Mouse (Mus musculus) neutrophil, adult 5-6 weeks (primary cell): Measurements from ENCODE around the gene Slc12a8. TPM values are rescaled to one million over a fixed set of nuclear protein-coding genes. Genes with fewer than 3 reads are reported as not detected.

Source experiments
- ATAC-seq: fragments of 151-379, 151-347 bp; 2 replicates; pipeline ENCODE4 v1.8.0; 2017; ENCODE audit warnings: mild to moderate bottlenecking, moderate TSS enrichment; ENCODE audit not compliant: insufficient number of reproducible peaks, poor library complexity, low FRiP score, severe bottlenecking; ENCODE audit errors: extremely low read depth
- total RNA-seq: library from RNA; stranded (forward); fragments of 200-1000 nt; gene quantifications from 2 replicates; pipeline ENCODE4 v1.2.3, GENCODE M21; 2017

Slc12a8 gene
- total RNA-seq, 1 experiment from 2014 or later: 0.12 TPM

DNA sequence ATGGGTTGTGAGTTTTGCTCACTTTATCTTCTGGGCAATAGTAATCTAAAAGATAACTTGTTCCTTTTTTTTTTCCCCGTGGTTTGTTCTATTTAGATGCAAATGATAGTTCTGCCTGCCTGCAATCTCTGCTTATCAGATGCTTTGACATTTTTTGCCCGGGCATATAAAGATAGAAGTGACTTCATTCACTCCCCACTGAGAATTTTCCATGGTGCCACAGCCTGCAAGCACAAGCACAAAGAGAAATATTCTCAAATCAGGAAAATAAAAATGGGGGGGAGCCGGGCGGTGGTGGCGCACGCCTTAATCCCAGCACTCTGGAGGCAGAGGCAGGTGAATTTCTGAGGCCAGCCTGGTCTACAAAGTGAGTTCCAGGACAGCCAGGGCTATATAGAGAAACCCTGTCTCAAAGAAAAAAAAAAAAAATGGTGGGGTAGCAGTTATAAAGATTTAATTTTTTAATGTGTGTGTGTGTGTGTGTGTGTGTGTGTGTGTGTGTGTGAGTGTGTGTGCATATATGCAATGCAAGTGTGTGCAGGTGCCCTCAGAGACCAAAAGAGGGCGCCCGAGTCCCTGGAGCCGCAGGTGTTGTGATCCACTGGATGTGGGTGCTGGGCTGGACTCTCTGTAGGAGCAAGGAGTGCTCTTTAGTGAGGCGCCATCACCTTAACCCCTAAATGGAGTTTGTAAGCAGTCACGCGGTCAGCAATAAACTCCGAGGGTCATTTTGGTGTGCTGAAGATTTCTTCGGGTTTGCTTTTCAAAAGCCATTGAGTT is 189.2 kb downstream of the Slc12a8 start:
- ATAC-seq: no peak

DNA sequence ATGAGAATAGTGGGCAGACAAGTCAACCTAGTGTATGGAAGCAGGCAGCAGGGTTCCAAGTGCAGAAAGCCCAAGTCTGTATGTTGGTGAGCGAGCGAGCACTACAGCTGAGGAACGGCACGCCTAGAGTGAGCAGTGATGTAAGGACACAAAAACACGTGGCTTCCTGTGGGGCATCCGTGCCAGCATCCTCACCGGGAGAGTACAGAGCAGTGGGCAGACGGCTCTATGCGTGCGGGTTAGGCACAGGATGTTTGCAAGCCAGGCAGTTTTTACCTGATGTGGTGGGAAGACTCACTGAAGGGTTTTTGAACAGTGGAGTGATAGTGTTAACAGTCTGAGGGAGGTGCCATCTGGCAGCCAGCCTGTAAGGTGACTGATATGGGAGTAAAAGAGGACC is 190.9 kb downstream of the Slc12a8 start:
- ATAC-seq: peak; percentile 53

DNA sequence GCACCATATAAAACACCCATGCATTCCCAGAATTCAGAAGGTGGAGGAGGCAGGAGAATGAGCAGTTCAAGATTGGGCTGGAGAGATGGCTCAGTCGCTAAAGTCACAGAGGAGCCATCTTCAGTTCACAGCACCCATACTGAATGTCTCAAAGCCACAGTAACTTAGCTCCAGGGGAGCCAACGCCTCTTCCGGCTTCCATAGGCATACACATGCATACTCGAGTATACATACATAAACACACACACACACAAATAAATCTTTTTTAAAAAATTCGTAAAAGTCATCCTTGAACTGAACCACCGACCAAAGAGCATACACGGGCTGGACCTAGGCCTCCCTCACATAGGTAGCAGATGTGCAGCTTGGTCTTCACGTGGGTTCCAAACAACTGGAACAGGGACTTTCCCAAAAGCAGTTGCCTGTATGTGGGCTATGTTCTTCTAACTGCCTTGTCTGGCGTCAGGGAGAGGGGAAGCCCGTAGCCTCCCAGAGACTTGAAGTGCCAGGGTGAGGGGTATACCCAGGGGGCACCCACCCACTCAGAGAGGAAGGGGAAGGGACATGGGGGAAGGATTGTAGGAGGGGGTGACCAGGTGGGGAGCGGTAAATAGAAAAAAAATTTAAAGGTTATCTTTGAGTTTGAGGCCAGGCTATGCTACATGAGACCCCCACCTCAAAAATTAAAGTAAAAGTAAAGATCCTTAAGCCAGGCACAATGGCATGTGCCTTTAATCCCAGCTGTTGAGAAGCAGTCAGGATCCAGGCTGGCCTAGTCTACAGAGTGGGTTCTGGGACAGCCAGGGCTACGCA is 191.7 kb downstream of the Slc12a8 start:
- no peak for ATAC-seq

Other genes starting within 250 kb of the Slc12a8 start
- 38.9 and 39.3 TPM in 2 replicates for gene Zfp148, start 136.5 kb upstream of the Slc12a8 start, total RNA-seq
- gene Heg1, start 167.0 kb downstream of the Slc12a8 start, total RNA-seq: 38.1 and 42.1 TPM in 2 replicates